Mouse (Mus musculus): ENCODE measurements around the gene Cx3cr1.
"Not testable (repeated sequence)": the region's sequence is repeated elsewhere in the genome, so short reads cannot be mapped to it uniquely, and the experiment has no call there.

Cx3cr1 gene

DNA sequence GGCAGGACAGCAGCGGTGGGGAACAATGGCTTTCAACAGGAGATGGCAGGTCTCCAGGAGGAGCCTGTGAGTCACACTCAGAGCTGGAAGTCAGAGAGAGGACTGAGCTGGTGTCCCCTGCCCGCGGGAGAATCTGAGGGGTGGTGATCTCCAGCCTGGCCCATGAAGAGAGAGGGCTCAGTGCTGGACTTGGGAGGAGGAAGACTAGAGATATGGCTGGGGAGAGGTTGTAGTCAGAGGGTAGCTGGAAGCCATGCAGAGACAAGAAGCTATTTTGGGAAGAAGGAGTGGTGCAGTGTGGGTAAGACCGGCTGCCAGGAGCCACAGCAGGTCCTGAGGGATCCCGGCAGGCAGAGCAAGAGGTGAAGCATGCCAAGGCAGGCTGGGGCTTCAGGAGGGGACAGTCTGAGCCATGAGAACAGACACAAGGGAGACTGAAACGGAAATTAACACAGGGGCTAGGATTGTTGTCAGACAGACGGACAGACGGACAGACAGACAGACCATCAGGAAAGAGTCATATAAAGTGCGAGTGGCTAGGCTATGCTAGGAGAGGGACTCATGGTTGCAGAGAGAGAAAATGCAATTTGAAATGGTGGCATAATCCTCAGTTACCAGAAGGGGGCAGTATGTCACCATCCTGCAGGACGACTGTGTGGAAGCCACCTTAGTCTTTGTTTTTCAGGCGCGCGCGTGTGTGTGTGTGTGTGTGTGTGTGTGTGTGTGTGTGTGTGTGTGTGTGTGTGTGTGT, 42.1 kb downstream of the Cx3cr1 start:
- DNase-seq (ENCODE audit: low spot score in 2 of 2), result peak in 1 of 2 experiments; percentile 43

DNA sequence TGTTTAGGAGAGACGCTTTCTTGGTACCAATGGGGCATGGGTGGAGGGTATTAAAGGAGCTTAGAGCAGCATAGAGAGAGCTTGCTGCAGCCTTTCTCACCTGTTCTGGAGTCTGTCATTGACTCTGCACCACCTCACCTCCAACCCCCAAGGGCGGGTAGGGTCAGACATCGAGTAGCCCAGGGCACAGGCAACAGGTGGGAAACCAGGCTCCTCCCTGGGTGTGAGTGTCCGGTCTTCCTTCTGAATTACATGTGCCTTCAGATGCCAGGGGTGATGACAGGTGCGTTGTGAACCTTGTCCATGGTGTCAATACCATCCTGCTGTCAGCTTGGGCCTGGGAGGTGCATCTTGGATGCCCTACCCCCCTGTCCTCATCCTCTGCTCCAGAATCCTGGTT, 45.1 kb downstream of the Cx3cr1 start:
- no peak for DNase-seq (ENCODE audit: low spot score in 2 of 2)

DNA sequence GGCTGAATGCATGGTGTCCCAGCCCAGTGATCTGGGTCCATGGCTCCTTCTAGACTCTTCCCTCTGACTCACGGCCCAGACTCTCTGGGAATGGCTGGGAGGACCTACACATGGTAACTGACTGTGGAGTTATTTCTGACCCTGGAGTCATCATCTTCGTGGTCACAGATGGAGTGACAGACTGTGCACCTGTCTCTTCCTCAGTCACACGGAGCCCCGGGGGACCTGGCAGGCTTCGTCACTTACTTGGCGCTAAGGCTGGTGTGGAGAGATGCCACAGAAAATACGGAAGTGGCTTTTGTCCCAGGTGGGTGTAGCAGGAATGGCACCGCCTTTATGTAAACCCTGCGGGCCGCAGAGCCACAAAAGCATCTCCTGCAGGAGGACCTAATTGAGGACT, 45.5 kb downstream of the Cx3cr1 start:
- no peak for DNase-seq (ENCODE audit: low spot score in 2 of 2)

DNA sequence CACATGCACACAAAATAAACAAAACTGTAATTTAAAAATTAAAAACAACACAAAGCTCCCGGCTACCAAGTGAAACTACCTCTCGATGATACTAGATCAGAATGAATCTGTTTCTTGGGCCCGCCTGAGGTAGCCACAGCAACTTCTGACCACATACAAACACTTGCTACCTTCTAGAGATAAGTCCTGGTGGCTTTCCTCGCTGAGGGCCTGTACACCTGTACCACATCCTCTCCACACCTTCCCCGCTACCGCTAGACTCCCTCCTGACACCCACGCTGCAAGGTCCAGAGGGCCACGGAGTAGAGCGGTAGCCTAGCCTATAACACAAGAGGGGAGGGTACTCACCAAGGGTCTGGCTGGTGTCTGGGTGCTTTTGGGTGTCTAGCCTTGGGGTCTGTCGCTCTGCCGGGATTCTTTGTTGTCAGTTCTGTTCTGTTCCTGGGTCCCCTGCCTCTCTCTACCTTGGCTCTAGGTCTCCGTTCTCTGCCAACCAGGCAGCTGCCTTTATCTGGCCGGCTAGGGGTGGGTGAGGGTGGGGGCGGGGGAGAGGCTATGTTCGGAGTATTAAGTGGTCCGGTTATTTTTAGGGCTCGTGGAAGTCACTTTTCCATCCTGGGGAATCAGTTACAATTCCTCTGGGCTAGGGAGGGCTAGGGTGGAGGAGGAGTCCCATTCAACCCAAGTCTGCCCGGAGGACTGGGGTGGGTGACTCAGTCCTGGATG, 46.4 kb downstream of the Cx3cr1 start, which contains the start of gene Xirp1:
TSS of gene Xirp1 (minus strand) at position 513 of the 726 bp plus-strand sequence.
- no peak for DNase-seq (ENCODE audit: low spot score in 2 of 2)

DNA sequence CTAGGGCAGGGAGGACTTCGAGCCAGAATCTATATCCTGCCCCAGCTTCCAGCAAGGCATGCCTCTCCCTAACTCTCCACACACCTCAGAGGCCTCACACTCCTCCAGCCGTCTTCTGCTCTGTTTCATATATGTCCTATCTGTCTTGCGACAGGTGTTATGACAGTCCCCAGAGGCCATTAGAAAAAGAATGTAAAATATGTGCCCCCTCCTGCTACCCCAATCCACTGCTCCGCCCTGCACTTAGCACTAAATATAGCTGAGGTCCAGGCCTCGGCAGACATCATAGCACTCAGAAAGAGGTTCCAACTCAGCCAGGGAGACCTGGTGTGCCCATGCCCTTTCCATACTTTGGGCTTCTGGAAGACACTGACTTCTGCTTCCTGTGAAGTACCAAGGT, 48.5 kb downstream of the Cx3cr1 start:
- no peak for DNase-seq (ENCODE audit: low spot score in 2 of 2)

DNA sequence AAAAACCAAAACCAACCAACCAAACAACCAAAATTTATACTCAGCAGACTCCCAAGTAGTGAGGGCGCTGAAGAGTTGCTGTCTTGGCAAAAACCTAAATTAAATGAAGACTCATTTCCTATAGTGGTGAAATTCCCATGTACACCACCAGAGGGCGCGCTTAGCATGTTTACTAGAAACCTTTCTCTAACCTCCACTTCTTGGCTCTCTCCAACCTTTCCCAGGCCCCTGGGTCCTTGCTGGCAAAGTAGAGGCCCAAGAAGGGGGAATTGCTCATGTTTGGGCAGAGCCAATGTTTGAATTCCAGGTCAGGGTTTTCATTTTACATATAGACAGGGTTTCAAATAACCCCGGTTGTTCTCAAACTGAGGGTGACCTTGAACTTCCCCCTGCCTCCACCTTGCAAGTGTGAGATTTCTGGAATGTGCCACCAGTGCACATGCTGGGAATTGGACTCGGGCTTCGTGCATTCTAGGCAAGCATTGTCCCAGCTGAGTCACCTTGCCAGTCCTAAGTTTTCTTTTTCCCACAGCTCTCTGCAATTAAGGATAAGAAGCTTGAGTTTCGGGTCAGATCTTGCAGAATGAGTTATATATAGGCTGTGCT, 49.3 kb downstream of the Cx3cr1 start:
- DNase-seq (ENCODE audit: low spot score in 2 of 2), result peak in 1 of 2 experiments; percentile 67

DNA sequence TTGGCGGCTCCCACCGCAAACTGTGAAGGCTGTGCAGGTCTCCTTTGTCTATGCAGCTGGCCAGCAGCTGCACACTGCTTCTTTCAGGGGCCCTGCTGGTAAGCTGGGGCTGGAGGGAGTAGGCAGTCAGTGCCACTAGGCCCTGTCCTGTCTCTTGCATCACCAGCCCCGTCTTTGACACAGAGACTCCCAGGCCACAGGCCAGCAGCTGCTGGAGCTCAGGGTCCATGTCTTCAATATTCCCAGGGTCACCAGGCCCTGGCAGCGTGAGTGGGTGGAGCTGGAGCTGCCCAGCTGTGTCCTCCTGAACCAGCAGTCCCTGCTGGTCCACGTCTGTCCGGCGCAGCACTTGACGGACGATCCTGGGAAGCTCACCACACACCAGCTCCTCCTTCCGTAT, 52.7 kb downstream of the Cx3cr1 start:
- no peak for DNase-seq (ENCODE audit: low spot score in 2 of 2)

DNA sequence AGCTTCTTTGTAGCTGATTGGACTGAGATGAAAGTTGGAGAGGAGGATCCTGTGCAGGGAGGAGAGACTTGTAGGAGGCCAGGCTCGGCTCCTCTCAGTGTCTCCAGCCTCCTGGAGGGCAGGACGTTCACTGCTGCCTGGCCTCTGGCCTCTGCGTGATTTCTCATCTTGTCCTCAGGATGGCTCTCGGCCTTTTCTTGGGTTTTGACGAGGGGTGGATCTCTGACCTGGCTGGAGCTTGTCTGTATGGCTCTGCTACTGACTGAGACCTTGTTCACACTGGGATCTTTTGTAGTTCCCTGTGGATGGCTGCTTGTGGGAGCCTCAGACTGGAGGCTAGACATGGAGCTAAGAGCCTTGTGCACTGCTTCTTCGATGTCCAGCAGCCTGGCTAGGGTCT, 54.9 kb downstream of the Cx3cr1 start:
- DNase-seq (ENCODE audit: low spot score in 2 of 2), result no peak

DNA sequence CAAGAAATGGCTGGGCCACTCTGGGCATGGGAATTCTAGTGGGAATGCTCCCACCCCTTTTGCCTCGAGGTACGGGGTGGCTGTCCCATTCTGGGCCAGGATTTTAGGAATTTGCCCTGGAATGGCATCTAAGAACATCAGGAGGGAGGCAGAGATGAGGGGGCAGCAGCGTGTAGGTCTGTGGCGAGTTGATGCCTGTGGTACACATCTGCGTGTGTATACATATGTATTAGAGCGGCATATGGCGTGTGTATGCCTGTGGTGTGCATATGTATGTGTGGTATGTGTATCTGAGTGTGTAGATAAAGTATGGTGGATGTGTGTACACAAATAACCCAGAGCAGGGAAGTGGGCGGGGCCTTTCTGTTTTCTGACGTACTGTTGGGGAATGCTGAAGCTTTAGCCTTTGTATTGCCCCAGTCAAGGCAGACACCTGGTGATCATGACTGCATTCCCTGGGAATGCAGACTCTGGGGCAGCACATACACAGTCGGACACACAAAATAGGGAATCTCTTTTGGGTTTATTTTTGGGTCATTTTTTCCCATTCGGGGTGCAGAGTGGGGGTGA, 56.3 kb downstream of the Cx3cr1 start:
- no peak for DNase-seq (ENCODE audit: low spot score in 2 of 2)

DNA sequence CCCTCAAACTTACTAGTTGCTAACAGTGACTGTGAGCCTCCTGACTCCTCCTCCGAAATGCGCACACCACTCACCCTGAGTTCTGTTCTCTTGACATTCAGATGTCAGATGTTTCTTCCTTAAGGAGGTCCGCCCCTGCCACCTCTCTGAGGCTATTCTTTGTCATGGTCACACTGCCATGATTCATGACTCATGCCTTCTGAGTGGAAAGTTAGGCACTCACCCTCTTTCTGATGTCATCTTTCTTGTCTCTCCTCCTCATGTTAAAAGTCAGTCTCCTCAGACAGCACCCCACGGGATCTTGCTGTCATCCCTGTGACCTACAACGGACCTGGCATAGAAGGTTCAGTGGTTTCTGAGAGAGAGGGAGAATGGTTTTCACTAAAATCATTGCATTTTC, 56.9 kb downstream of the Cx3cr1 start:
- DNase-seq (ENCODE audit: low spot score in 2 of 2), result no peak

DNA sequence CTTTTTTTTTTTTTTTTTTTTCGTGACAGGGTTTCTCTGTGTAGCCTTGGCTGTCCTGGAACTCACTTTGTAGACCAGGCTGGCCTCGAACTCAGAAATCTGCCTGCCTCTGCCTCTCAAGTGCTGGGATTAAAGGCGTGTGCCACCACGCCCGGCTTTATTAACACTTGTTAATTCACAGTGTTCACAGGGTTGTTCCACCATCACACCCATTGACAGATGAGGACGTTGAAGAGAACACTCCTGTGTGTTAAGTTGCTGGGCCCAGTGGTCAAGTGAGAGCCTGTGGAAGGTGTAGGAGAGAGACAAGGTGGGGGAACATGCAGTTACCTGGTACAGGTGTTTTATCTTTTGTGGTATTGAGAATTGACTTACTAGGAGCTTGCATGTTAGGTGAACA, 57.5 kb downstream of the Cx3cr1 start:
- not testable (repeated sequence) for DNase-seq (ENCODE audit: low spot score in 2 of 2)

DNA sequence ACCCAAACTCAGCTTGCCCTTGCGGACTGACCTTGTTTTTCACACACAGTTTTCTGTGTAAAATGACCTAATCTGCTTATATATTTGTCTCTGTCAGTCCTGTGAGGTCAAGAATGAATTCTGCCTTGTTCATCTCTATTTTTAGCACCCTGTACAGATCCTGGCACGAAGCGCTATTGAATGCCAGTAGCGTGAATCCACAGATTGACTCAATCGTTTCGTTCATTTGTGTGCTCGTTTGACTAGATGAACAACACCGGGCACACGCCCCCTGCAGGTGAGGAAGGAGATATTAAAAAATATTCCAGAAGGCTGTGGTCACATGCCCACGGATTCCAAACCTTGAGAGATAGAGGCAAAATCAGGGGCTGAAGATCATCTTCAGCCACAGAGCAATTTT, 58.1 kb downstream of the Cx3cr1 start:
- DNase-seq (ENCODE audit: low spot score in 2 of 2), result peak; percentile 69 to 79

DNA sequence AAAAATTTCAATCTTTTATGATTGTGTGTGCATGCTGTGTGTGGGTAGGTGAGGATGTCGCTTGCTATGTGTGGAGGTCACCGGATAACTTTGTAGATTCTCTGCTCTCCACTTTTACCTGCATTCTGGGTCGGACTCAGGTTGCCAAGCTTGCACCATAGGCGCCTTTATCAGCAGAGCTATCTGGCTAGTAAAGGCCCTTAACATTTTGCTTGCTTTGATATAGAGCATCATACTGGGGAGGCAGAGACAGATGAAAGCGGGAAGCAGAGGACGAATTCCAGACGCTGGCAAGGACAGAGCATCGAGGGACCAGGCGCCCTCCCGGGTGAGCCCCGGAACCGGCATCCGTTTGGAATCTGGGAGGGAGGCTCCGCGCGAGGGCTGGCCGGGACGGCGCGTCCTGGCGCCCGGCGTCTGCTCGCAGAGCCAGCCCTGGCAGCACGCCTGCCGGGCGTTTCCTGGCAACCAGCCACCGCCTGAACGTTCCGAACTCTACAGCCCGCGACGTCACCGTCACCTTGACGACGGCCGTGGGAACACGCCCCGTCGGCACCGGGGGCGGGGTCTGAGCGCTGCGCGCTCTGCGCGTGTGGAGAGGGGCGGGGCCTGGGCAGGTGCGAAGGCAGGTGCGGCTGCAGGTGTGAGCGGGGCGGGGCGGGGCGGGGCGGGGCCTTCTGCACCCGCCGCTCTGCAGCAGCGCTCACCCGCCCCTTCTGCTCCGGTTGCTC, 58.7 kb downstream of the Cx3cr1 start:
- DNase-seq (ENCODE audit: low spot score in 2 of 2), result peak; percentile 95 to 96

DNA sequence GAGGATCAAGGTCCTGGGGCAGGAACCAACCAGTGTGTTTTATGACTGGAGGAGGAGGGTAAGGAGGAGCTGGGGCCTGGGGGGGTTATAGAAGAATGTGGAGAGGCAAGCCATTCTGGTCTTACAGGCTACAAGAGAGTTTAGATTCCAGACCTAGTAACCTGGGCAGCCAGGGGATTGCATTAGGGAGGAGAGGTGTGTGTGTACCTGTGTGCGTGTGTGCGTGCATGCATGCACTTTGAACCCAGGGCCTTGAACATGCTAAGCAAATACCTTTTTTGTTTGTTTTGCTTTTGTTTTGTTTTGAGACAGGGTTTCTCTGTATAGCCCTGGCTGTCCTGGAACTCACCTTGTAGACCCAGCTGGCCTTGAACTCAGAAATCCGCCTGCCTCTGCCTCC, 59.8 kb downstream of the Cx3cr1 start:
- no peak for DNase-seq (ENCODE audit: low spot score in 2 of 2)

DNA sequence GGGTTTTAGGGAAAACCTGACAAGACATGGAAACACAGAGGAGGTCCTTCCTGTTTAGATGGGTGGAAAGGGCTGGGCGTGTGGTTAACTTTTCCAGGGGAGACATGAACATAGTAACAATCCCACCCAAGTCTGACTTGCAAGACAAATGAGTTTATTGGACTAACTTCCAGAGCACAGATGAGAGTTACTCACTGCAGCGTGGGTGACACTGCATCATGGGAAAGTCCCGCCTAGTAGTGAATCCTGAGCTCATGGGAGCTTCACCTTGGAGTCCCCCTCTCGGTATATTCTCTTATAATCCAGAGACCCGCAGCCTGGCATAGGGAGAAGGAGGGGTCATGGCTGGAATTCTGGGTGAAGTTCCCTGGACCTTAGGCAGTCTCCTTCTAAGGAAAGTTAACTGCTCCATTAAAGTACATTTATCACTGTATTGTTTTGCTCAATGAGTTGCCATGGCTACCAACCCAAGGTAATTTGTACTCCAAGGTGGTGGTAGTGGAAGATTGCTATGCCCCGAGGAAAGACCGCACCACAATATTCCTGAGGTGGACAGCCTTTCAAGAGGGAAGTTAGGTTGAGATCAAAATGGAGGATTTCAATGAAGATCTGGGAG, 60.3 kb downstream of the Cx3cr1 start:
- DNase-seq (ENCODE audit: low spot score in 2 of 2), result no peak

DNA sequence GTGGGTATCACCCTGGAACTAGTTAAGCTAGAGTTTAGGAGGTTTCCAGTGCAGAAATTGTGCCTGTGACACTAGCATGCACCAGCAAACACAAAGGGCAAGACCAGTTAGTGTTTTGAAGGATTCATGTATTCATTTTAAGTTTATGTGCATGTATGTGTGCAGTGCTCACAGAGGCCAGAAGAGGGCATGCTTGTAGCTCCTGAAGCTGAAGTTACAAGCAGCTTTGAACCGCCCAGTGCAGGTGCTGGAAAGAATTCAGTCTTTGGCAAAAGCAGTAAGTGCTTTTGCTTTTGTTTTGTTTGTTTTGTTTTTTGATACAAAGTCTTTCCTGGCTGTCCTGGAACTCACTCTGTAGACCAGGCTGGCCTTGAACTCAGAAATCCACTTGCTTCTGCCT, 61.8 kb downstream of the Cx3cr1 start:
- no peak for DNase-seq (ENCODE audit: low spot score in 2 of 2)

DNA sequence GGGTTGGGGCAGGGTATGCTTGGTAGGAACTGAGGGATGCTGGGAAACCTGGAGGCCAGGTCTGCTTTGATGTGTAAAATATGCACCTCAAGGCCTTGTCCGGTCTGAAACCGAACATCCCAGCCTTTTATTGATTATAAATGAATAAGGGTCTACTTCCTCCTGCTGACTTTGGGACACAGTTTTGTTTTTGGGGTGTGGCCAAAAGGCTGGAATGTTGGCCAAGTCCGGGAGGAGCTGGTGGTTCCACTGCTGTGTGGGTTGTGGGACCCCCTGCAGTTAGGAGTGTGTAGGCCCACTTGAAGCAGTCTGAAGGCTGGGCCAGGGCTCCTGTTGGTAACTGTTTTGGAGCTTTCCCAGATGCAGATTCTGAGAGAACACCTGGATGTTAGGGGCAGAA, 63.7 kb downstream of the Cx3cr1 start:
- DNase-seq (ENCODE audit: low spot score in 2 of 2), result no peak

DNA sequence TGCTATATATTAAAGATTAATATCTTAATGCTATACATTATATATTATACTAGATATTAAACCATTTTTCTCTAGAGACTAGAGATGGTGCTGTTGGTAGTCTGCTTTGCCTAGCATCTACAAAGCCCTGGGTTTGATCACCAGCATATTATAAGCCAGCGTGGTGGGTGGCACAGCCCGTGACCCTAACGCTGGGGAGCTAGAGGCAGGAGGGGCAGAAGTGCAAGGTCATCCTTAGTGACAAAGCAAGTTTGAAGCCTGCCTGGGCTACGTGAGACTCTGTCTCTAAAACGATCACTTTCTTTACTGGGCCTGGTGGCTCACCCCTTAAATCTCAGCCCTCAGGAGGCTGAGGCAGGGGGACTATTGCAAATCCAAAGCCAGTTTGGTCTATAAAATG, 66.8 kb downstream of the Cx3cr1 start:
- no peak for DNase-seq (ENCODE audit: low spot score in 2 of 2)

DNA sequence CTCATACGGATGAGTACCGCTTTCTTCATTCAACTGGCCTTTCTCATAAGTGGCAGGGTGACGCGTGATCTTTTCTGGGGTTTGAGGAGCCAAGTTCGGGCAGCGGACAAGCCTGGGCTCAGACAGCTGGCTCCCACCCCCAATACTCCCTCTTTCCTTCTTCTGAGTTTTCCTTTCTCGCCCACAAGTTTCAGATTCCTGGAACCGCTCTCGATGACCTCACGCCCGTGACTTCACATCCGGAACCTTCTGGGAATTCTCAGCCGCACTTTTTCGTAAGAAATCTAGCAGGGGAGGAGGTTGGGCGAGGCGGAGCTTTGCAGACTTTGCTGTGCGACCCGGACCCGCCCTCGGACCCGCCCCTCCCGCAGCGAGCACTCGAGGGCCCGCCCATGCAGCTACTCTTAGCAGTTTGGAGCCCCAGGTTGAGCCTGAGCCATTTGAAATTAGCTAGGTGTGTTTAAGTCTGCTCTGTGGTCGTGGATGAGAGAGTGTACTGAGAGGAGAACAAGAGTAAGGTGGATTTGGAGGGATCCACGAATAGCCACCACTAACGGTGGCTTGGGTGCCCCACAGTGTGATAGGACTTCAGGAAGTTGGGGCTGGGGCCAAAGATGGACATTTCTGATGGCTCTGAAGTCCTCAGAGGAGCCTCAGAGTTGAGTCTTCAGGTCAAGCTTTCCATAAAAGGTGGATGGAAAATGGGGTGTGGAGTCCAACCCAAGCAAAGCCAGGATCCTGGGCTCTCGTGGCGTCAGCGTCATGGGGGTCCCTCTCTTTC, 67.5 kb downstream of the Cx3cr1 start:
- DNase-seq (ENCODE audit: low spot score in 2 of 2), result peak in 1 of 2 experiments; percentile 63

DNA sequence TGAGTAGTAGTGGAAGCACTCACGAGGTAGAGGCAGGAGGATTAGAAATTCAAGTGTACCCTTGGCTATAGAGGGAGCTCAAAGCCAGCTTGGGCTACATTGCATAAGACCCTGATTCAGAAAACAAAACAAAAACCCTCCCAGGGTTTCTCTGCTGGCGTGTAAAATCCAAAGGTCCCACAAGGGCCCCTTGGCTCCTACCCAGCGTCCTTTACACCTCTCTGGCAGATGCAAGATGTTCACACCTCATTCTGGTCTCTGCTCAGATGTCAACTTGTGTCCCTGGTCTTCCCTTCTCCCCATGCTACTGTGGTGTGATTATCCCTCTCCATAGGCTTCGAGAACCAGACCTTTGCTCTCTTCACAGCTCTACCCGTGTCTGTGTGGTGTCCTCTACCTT, 68.9 kb downstream of the Cx3cr1 start:
- DNase-seq (ENCODE audit: low spot score in 2 of 2), result no peak

DNA sequence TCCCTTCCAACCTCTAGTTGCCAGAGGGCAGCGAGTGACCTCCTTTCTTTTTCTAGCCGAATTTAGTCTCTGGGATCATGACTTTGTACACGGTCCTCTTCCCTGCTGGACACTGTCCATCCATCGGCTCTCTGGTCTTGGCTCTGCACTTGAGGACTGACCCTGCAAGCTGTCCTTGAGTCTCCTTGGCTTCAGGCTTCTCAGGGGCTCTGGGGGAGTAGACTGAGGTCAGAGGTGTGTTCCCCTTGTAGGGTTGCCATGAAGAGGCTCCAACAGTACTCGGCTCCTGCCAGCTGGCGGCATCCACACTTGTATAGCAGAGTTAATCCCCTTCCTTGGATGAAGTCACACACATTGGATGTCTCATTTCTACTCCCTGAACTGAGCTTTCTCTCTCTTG, 70.0 kb downstream of the Cx3cr1 start:
- no peak for DNase-seq (ENCODE audit: low spot score in 2 of 2)
